Mouse (Mus musculus) heart, embryonic 16.5 days (tissue): ENCODE measurements around the gene Naaa. TPM values are rescaled to one million over a fixed set of nuclear protein-coding genes. Genes with fewer than 3 reads are reported as not detected.

Source experiments
- polyA plus RNA-seq: library from polyadenylated mRNA; unstranded; fragments of >200 nt; fragmentation: Nextera tagmentation; extraction: Ambion mirVana; gene quantifications from 2 replicates; pipeline ENCODE4 v1.2.1, GENCODE M21; 2015

Gene Naaa
- polyA plus RNA-seq, 1 experiment from 2014 or later: 9.3 TPM

Other genes starting within 250 kb of the Naaa start
- gene Cdkl2, start 234.3 kb downstream of the Naaa start, polyA plus RNA-seq: 1.2 and 1.4 TPM in 2 replicates
- 122 and 125 TPM in 2 replicates for gene G3bp2, start 194.5 kb downstream of the Naaa start, polyA plus RNA-seq
- gene Uso1, start 140.2 kb downstream of the Naaa start, polyA plus RNA-seq: 28.4 and 31.0 TPM in 2 replicates
- not detected in 2 replicates for gene U90926, start 62.8 kb downstream of the Naaa start, polyA plus RNA-seq
- gene Ppef2, start 21.9 kb downstream of the Naaa start, polyA plus RNA-seq: 0.15 TPM in 1 of 2 replicates, not detected in the other
- gene Sdad1, start 32.3 kb upstream of the Naaa start, polyA plus RNA-seq: 22.0 and 22.2 TPM in 2 replicates
- 0.21 and 0.37 TPM in 2 replicates for gene Cxcl9, start 49.9 kb upstream of the Naaa start, polyA plus RNA-seq
- gene Art3, start 53.7 kb upstream of the Naaa start, polyA plus RNA-seq: 71.8 and 92.4 TPM in 2 replicates
- 5.5 and 16.5 TPM in 2 replicates for gene Cxcl10, start 70.7 kb upstream of the Naaa start, polyA plus RNA-seq
- gene Nup54, start 157.0 kb upstream of the Naaa start, polyA plus RNA-seq: 37.2 and 38.8 TPM in 2 replicates
- gene Scarb2, start 228.7 kb upstream of the Naaa start, polyA plus RNA-seq: 18.3 and 18.7 TPM in 2 replicates